Mouse (Mus musculus): ENCODE results near the gene Kif13a.
A peak's percentile ranks its signal among the peaks of the same experiment; 100 is the strongest.

Gene Kif13a

DNA sequence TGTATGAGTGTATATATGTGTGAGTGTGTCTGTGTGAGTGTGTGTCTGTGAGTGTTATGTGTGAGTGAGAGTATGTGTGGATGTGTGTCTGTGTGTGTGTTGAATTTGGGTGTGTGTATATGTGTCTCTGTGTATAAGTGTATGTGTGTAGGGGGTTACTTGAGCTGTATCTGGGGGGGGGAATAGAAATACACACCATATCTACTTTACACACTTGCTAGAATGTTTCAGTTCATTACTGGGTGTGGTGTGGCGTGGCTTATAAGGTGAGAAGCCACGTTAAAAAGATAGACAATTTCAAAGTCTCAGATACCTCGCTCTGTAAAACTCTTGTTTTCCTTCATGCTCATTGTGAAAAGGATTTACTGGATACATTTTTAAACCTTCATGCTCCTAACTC lies 152.2 kb downstream of the Kif13a start:
- DNase-seq (ENCODE audit: low spot score), result no peak

DNA sequence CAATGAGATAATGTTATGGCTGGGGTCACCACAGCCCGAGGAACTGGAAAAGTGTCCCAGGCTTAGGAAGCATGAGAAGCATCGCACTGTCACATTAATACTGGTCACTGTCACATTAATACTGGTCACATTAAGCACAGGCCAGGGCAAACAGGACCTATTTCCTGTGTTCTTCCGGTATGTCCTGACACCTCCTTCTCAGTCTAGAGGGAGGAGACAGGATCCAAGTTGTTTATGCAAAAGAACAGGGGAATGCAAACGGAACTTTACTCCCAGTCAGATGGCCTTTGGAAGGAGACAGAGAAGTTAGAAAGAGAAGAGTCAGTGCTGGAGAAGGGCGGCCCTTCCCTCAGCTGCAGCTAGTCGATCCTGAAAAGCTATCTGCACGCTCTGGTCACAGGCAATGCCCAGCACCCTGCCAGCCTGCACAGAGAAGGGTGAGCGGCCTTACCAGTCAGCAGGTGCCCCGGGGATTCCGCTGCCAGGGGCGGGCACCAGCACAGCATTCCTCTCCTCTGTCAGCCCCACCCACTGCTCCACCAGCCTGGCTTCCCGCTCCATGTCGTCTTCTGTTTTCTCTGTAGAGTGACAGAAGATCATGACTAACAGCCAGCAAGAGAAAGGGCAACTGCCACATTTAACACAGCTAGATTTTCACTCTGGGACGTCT lies 152.9 kb downstream of the Kif13a start:
- no peak for DNase-seq (ENCODE audit: low spot score)

DNA sequence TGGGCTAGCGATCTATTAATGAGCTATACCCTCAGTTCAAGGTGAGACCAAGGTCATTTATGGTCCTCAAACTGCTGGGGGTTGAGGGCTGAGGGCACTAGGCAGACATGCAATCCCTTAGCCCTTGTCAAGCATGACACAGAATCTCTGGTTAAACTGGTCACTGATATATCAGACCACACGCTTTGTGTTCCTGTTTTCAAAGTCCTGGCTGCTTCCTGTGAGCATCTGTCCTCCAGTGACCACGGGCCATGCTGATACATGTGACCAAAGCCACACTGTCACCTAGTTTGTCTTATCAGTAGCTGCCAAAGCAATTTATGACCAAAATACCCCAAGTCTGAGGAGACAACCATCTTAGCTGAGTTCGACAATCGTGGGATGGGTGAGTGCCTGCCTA lies 154.7 kb downstream of the Kif13a start:
- no peak for DNase-seq (ENCODE audit: low spot score)

DNA sequence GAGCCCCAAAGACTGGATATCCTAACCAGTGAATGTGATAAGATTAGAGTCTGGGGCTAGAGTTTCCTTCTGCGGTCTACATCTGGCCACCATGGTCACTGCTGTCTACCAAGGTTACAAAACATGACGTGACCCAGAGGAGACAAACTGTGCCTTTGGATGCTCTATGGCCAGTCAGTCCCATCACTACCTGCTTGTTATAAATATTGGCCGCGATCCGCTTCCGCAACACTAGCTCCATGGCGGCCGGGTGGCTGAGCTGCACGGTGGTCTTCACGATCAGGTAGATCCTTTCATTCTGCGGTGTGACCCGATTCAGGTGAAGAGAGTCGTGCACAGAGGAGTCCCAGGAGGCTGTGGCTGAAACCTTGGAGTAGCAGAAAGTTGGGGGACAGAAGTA lies 157.1 kb downstream of the Kif13a start:
- DNase-seq (ENCODE audit: low spot score), result no peak

DNA sequence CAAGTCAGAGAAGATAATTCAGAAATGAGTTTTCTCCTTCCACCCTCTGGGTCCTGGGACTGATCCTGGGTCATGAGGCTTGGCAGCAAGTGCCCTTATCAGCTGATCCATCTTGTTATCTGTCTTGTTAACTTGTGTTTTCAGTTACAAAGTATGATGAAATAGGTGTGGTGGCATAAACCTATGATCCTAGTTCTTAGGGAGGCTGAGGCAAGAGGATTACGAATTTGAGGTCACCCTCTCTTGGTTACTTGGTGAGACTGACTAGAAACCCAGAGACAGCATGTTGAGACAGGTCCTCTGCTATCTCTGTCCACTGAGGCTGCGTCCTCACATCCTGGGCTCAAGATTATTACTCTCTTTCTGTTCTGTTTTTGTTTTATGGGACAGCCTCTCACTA lies 164.3 kb downstream of the Kif13a start:
- no peak for DNase-seq (ENCODE audit: low spot score)

DNA sequence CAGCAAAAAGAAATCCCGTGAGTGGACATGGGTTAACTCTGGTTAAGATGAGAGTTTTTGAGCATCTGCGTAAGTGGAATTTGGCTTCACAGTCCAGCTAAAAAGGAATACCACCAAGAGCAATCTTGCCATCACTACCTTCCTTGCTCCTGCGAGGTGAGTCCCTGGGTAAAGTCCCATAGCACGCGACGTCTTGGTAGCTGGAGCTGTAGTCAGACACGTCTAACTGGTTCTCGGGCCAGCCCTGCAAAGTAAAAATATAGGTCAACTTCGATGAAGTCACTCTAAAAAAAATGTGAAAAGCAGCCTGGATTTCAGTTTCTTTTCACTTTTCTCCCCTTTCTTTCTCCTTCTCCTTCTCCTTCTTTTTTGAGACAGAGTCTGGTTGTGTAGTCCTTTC lies 166.5 kb downstream of the Kif13a start:
- DNase-seq (ENCODE audit: low spot score), result no peak

DNA sequence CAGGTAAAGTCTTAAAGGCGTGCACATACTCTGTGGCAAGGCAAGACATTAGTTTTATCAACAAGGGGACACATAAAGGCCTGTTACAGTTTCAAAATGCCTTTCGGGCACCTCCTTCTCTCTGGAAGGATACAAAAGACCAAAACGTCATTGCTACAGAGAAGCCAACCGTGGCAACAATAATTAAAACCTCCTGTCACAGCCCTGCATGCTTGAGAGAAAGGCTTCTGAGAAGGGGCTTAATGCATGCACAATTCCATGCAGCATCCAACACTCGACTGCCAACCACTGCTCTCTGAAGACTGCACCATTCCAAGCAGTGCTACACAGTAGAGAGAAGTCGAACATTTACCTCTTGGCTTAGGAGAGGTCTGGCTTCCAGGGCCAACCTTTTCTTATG lies 168.7 kb downstream of the Kif13a start:
- no peak for DNase-seq (ENCODE audit: low spot score)

DNA sequence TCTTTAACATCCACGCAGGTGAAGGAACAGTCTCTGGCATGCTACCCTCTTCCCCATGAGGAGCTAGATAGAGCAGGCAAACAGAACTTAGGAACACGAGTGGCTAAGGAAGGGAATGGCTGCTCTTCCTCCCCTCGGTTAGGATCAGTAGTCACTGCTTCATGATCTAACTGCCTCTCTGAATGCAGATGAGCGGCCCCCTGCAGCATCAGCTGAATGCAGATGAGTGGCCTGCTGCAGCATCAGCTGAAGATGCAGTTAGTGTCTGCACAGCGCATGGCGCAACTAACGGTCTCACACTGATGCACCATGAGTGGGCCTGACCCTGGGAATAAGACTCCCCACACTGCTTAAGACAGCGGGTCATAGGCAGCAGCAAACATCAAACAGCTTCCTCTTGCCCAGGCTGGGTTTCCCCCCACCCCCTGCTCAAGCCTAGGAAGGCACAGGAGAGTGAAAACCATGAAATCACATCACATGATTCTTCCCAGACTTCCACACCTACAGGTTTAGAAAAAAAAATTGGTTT lies 170.3 kb downstream of the Kif13a start:
- DNase-seq (ENCODE audit: low spot score), result no peak

DNA sequence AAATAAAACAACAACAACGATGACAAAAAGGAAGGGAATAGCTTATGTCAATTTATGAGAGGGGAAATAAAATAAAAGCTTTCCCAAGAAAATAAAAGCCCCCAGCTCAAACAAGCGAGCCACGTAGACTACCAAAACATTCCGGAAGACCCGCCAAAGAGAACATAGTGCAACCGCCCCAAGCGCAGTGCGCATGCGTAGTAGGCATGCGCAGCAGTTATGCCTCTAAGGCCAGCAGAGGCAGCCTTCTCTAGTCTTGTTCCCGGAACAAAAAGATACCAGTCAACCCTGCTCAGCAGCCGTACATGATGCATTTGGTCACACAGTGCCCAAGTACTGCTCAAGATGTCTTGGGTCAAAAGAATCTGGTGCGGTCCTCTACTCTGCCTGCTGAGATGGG lies 171.0 kb downstream of the Kif13a start:
- no peak for DNase-seq (ENCODE audit: low spot score)

DNA sequence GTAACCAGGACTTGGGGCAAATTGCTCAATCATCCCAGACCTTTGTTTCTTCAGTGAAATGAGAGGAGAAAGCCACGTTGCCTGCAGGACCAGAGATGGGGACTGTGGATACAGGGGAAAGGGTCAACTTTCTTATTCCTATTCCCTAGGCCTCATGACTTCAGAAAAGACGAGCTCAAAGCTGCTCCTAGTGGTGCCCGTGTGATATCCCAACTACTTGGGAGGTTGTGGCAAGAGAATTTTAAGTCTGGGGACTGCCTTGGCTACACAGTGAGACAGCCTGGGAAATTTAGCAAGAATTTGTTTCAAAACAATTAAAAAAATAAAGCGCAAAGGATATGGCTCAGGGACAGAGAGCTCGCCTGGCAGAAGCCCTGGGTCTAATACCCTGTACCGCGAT lies 171.7 kb downstream of the Kif13a start:
- DNase-seq (ENCODE audit: low spot score), result no peak

DNA sequence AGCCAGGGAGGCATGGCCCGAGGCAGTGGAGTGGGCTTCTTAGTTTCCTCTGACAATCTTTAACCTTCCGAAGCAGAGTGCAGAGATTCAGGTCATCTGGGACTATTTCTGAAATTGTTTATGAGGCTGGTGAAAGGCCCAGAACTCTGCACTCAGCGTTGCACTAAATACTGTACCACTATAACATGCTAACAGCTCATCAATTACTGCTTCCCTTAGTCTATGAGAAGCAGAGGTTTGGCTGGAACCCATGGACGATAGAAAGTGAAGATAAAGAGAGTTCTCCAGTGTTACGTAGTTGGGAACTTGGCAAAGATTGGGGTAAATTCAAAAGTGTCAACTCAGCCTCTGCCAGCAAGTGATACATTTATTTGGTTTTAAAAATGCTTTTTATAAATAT lies 176.4 kb downstream of the Kif13a start:
- no peak for DNase-seq (ENCODE audit: low spot score)

DNA sequence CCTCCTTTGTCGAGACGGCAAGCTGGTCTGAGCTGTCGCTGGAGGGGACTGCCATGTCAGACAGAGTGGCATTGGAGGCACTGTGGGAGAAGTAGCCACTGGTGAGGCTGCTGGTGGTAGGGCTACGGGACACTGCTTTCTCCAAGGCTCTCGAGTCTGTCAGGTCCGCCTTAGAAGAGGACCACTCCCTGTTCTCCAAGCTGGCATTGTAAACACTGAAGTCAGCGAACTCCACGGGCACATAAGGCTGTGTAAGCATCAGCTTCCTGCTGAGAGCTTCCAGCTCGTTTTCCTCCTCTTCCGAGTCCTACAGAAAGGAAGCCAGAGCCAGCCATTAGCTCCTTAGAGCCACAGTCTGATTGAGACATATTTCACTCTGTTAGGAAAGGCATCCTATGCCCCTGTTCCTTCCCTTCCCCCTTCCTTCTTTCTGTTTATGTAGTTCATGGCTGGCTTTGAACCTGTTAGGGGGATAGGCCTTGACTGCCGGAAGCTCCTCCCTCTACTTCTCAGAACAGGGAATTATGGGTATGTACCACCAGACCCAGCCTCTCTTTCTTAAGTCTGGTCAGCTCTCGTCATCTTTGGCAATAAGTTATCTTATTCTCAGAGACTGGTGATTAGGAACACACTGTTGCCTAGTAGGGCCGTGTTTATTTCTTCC lies 177.0 kb downstream of the Kif13a start:
- DNase-seq (ENCODE audit: low spot score), result no peak

DNA sequence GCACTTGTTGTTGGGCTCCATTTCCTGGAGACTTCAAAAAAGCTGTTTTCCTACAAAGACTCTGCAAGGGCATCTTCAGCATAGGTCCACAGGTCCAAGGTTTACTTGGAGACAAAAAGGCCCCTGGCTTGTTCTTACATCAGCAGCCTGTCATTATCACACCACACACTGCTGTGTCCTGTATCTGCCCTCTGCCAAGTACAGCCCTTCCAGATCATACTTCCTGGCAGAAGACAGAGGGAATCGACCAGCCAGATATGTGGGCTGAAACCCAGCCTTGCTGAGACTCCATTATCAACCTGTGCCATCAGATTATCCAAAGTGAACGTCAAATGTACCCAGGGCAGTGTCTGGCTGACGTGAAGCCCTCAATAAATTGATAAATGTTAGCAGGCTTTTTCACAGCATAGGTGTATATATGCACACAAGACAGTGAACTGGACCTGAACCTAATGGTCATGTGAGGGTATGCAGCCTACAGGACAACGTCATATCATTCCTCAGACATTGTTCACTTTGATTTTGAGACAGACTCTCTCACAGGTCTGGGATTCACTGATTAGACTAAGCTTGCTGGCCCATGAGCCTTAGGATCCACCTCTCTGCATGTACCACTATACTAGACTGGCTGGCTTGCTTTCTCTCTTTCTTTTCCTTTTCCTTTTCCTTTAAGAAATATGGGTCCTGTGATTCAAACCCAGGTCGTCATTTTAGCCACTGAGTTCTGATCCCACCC lies 181.4 kb downstream of the Kif13a start:
- no peak for DNase-seq (ENCODE audit: low spot score)

DNA sequence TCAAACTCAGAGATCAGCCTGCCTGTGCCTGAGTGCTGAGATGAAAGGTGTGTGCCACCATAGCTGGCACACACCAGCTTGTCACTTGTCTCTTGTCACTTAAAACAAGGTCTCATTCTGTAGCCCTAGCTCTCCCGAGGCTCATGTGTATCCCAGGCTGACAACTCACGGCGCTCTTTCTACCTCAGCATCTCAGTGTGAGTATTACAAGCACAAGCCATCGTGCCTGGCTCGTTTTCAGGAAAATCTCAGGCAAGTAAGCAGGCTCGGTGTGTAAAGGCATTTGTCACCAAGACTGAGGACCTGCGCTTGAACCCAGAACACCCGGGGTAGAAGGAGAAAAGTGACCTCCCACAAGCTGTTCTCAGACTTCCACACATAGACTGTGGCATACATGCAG lies 185.8 kb downstream of the Kif13a start:
- DNase-seq (ENCODE audit: low spot score), result no peak

DNA sequence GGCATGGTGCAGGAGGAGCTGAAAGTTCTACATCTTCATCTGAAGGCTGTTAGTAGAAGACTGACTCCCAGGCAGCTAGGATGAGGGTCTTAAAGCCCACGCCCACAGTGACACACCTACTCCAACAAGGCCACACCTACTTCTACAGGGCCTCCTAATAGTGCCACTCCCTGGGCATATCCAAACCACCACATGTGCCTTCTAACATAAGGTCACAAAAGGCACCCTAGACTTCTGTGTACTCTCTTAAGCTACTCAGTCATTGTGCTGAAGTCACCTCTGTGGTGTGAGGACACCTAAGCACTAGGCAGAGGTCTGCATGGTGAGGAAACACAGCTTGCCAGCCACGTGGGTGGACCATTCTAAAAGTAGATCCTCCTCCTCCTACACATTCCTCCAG lies 187.3 kb downstream of the Kif13a start:
- no peak for DNase-seq (ENCODE audit: low spot score)

DNA sequence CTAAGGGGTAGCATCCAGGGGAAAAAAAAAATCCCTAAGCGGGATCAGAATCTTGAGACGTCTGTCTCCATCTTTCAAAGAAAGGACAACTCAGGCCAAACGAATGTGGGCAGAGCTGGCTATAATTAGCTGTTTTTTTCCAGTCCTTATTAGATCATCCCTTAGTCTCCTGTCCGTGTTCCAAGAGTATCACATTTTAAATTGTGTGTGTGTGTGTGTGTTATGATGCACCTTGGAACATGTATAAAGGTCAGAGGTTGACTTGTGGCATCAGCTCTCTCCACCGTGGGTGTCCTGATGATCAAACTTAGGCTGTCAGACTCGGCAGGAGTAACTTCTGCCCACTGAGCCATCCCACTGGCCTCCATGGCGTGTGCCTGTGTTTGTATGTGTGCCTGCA lies 190.2 kb downstream of the Kif13a start:
- no peak for DNase-seq (ENCODE audit: low spot score)

DNA sequence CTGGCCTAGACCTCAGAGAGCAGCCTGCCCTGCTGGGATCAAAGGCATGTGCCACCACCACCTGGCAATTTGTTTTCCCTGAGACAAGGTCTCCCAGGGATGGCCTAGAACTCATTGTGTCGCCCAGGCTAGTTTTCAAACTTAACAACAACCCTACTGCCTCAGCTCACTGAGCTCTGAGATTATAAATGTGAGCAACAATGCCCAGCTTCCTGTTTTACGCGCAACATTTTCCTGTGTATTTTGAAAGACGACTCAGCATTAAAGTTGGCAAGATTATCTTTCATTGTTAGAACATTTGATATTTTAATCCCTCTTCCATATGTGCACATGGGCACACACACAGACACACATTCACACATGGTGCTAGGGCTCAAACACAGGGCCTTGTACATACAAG lies 192.2 kb downstream of the Kif13a start:
- peak; percentile 21 for DNase-seq (ENCODE audit: low spot score)

DNA sequence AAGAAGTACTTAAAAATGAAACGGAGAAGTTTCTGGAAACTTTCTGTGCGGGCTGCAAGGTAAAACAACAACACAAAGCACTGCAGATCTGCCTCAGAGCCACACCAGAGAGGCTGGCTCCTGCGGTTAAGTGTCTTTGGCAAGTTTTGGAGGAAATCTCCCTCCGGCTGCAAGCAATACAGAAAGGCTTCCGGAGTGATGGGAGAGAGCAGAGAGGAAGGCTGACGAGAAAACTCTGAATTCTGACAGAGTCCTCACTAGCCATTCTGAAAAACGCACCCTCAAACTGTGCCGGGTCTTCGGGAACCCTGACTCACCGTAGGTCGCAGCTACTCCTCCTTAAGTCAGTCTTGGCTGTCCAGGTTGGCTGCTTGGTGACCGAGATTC lies 193.2 kb downstream of the Kif13a start:
- DNase-seq (ENCODE audit: low spot score), result peak; percentile 74

DNA sequence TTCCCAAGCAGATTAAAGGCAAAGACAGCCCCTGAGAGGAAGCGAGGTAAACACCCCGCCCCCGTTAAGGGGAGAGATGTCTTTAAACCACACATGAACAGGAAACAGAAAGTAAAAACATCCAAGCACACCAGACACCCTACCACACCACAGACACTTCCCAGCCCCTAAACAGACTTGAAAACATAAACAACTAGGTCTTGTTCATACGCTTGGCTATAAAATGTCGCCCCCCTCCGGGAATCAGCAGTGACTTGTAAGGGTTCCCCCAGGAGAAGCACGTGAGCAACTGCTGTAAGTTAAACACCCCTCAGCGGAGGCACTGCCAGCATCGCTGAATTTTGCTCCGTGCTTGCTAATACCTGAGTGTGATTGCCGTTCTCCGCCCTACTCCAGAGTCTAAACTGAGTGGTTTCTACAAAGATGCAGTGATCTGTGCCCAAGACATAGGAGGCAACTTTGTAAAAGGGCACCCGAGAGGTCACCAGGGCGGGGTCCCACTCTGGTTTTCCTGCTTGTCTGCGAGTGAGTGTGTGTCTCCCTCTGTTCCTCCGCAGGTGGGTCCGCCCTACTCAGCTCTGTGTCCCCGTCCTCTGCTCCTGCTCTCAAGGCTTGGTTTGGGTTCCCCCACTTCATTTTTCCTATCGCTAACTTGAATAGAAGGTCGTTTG lies 193.7 kb downstream of the Kif13a start:
- DNase-seq (ENCODE audit: low spot score), result peak; percentile 90

DNA sequence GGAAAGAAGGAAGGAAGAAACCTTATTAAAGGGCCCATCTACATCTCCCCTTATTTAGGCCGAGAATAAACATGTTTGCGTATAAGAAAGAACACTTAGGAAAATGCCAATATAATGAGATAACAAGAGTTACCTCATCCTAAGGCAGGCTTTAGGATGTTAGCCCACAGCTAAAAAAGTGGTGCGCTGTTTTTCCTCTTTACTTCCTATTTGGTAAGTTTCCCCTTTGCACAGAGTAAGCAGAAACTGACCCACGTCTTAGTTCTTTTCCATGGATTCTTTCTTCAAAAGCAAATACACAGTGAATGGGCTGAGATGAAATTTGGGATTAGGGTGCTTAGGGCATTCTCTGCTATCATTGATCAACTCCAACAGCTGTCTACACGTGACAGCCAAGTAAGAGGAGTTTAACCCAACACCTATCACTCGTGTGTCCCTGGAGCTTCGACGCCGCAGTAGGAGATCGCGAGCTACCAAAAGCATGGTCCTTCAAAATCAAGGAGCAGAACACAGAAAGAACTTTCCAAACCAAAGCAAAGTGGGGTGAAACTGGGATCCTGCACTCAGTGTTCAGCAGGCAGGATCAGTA lies 194.4 kb downstream of the Kif13a start:
- no peak for DNase-seq (ENCODE audit: low spot score)

DNA sequence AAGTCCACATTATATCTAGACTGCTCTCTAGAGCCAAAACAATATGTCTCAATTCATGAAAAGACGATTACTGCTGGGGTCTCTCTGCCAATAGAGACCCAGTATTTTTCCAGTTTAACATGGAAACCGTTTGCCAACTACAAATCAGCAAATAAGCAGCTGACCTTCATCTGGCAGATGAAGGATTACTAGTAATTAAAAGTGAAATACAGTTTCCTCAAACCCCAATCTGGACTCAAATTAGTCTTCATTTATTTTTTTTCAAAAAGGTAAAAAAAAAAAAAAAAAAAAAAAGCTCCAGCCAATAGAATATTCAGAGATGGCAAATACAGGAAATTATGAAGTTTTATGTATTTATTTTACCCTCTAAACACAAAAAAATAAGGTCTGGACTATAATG lies 199.7 kb downstream of the Kif13a start:
- DNase-seq (ENCODE audit: low spot score), result no peak

DNA sequence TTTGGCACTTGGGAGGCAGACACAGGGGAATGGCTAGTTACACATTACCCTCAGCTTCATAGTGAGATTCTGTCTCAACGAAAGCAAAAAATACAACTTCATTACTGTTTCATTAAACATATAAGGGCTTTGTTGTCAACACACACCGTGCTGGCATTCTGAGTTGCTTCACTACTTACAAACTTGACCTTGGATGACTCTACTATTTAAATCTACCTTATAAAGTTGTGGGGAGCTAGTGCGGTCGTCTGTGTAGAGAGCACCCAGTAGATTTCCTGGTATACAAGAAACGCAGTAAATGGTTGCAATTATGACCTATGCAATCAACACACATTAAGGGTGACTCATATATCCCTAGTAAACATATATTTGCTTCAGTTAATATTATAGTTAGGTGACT lies 201.3 kb downstream of the Kif13a start:
- DNase-seq (ENCODE audit: low spot score), result no peak
